Mouse (Mus musculus) C2C12 (cell line): ENCODE results near the gene Lsm14b. TPM values are rescaled to one million over a fixed set of nuclear protein-coding genes. Genes with fewer than 3 reads are reported as not detected.
A peak's percentile ranks its signal among the peaks of the same experiment; 100 is the strongest.

Source experiments
- H3K27me3 ChIP-seq: one replicate; pipeline ENCODE4 v1.6.1; 2011; ENCODE audit not compliant: control insufficient read depth, insufficient read depth, insufficient read length
- H3K36me3 ChIP-seq: one replicate; pipeline ENCODE4 v1.6.1; 2011; ENCODE audit not compliant: control insufficient read depth, insufficient read depth
- H3K4me3 ChIP-seq: one replicate; pipeline ENCODE4 v1.5.1; 2011; ENCODE audit warnings: mild to moderate bottlenecking, control low read depth; ENCODE audit not compliant: poor library complexity, insufficient read depth, severe bottlenecking
- H3K79me2 ChIP-seq: one replicate; pipeline ENCODE4 v1.6.1; 2011; ENCODE audit not compliant: control insufficient read depth, insufficient read depth
- H3K79me3 ChIP-seq: one replicate; pipeline ENCODE4 v1.6.1; 2011; ENCODE audit warnings: low read depth, control low read depth
- H3ac ChIP-seq: one replicate; pipeline ENCODE3; 2011; ENCODE audit warnings: low read depth; ENCODE audit not compliant: control insufficient read depth, insufficient read length
- CEBPB ChIP-seq: IDR thresholded peaks from one replicate; pipeline ENCODE4 v1.6.1; 2011; ENCODE audit warnings: low read depth, mild to moderate bottlenecking, control low read depth, moderate library complexity
- CTCF ChIP-seq: IDR thresholded peaks from one replicate; pipeline ENCODE4 v1.5.1; 2011; ENCODE audit not compliant: control insufficient read depth, insufficient read depth, insufficient read length
- FOSL1 ChIP-seq: IDR thresholded peaks from one replicate; pipeline ENCODE4 v1.8.0; 2011; ENCODE audit warnings: mild to moderate bottlenecking, low read length; ENCODE audit not compliant: poor library complexity, insufficient read depth, severe bottlenecking
- MAX ChIP-seq: IDR thresholded peaks from one replicate; pipeline ENCODE4 v1.6.1; 2011; ENCODE audit warnings: mild to moderate bottlenecking, control low read depth
- MYOD1 ChIP-seq: IDR thresholded peaks from one replicate; pipeline ENCODE4 v1.6.1; 2011; ENCODE audit warnings: low read depth; ENCODE audit not compliant: control insufficient read depth, insufficient read length
- MYOG ChIP-seq: IDR thresholded peaks from one replicate; pipeline ENCODE4 v1.6.1; 2011; ENCODE audit not compliant: control insufficient read depth, insufficient read length; ENCODE audit errors: extremely low read depth
- USF1 ChIP-seq: IDR thresholded peaks from one replicate; pipeline ENCODE4 v1.6.1; 2011; ENCODE audit warnings: low read depth, mild to moderate bottlenecking, control low read depth, moderate library complexity
- polyA plus RNA-seq: library from polyadenylated mRNA; unstranded; fragments of >200 nt; fragmentation: generic; extraction: Trizol; gene quantifications from one replicate; pipeline ENCODE4 v1.2.1, GENCODE M21; 2012; ENCODE audit warnings: missing spikeins

Gene Lsm14b
- polyA plus RNA-seq, 1 experiment = 35.2 TPM

DNA sequence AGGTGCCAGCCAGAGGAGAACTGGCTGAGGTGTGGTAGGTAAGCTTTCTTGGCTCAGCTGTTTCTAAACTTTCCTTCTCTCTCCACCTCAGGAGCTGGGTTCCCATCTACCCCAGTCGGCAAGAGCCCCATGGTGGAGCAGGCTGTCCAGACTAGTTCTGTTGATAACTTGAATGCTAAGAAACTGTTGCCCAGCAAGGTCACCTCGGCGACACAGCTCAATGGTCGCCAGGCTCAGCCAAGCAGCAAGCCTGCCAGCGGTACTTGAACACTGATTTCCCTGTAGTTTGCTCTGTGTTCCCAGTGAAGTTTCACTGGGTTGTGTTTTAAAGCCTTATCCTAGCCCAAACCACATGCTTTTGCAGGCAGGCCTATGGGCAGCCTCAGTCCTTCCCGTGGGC, 6.5 kb downstream of the Lsm14b start:
- H3K27me3 ChIP-seq = no peaks in the 10 kb centered on the region
- H3K36me3 ChIP-seq = peaks cover 81% of the 10 kb centered on the region
- H3K79me3 ChIP-seq = peaks cover 27% of the 10 kb centered on the region
- peaks cover 60% of the 10 kb centered on the region for H3K79me2 ChIP-seq
- H3ac ChIP-seq = no peak overlapping the region
- H3K4me3 ChIP-seq = no peak overlapping the region
- TF ChIP-seq MAX (no peak), MYOG (no peak), CTCF (no peak), CEBPB (no peak), USF1 (no peak), MYOD1 (no peak), FOSL1 (no peak)

DNA sequence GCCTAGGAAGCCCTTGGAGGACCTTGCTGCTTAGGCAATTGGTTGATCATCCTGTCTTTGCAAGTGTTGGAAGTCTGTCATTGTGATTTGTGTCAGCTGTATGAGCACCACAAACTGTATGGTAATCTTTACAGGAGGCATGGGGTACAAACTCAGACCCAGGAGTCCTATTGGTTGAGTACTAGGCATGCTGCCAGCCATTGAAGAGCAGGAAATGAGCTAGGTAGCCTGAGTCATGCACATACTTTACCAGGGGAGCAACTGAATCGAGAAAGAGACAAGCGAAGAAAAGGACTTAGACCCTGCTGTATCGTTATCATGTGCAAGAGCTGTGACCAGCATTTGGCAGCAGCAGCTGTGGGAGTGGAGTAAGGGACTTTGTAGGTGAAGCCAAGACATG, 8.1 kb downstream of the Lsm14b start:
- Histone ChIP-seq H3K36me3 (peaks cover 91% of the 10 kb centered on the region), H3K79me3 (peaks cover 13% of the 10 kb centered on the region), H3ac (no peak overlapping the region), H3K4me3 (no peak overlapping the region), H3K79me2 (peaks cover 55% of the 10 kb centered on the region), H3K27me3 (no peaks in the 10 kb centered on the region)
- TF ChIP-seq USF1 (no peak), MYOD1 (peak; percentile 10), MYOG (no peak)

- Histone ChIP-seq H3ac (no peak overlapping the region), H3K79me3 (peaks cover 15% of the 10 kb centered on the region), H3K27me3 (no peaks in the 10 kb centered on the region), H3K36me3 (peaks cover 91% of the 10 kb centered on the region), H3K79me2 (peaks cover 55% of the 10 kb centered on the region), H3K4me3 (no peak overlapping the region)
- TF ChIP-seq FOSL1 = no peak
- TF ChIP-seq MAX = peak; percentile 42
- TF ChIP-seq USF1 = peak; percentile 10
- TF ChIP-seq MYOD1 = no peak
- TF ChIP-seq MYOG = no peak
- TF ChIP-seq CTCF = no peak
- TF ChIP-seq CEBPB = no peak
Measured at GRCm38 (mm10) chr2:180033956-180034355, 9.2 kb downstream of the Lsm14b start.

DNA sequence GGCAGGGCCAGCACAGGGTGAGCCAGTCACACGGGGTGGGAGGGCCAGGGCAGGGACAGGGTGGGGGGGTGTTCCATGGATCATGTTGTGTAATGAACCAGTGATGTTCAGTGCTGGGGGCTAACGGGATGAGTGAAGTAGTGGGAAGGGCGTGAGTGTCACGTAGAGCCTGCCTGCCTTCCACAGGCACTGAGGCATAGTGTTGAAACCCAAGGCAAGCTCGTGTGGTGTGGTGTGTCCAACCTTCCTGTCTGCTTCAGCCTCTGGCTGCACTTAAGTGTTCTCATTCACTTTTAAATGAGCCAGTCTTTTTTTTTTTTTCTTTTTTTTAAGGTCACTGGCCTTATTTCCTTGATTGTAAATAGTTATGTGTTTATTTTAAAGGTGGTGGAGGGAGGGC, 10.0 kb downstream of the Lsm14b start:
- no peaks in the 10 kb centered on the region for H3K27me3 ChIP-seq

DNA sequence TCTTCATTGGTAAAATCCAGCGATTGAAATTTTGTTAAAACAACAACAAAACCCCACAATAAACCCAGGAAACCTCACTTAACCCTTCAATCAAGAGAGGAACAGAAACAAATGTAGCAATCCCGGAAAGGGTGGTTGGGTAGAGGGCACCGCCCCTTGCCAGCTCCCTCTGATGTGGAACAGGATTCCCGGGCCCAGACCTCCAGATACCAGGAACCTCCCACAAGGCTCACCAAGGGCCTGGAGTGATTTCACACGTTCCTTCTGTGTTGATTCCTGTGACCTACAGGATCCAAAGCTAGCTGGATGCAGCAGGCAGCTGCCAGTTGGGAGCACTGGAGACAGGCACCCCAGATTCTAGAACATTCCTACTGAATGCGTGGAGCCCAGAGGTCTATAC, 15.6 kb downstream of the Lsm14b start:
- peaks cover 45% of the 10 kb centered on the region for H3K79me3 ChIP-seq
- peaks cover 79% of the 10 kb centered on the region for H3K79me2 ChIP-seq
- peaks cover 49% of the 10 kb centered on the region for H3K36me3 ChIP-seq
- H3ac ChIP-seq = peak overlapping the region; percentile 43
- H3K27me3 ChIP-seq = no peaks in the 10 kb centered on the region
- TF ChIP-seq USF1 = no peak
- no peak for TF ChIP-seq MYOD1
- TF ChIP-seq MAX = no peak
- TF ChIP-seq CTCF = no peak
- no peak for TF ChIP-seq FOSL1
- TF ChIP-seq CEBPB = no peak
- TF ChIP-seq MYOG = no peak
- peak overlapping the region; percentile 94 for H3K4me3 ChIP-seq

More for the DNA sequence above, 10.0 kb downstream of the Lsm14b start:
- H3K4me3 ChIP-seq = no peak overlapping the region
- peaks cover 90% of the 10 kb centered on the region for H3K36me3 ChIP-seq
- no peak overlapping the region for H3ac ChIP-seq
- TF ChIP-seq USF1 (no peak), CTCF (no peak), FOSL1 (no peak), MYOD1 (no peak), MYOG (no peak), CEBPB (no peak), MAX (no peak)
- peaks cover 18% of the 10 kb centered on the region for H3K79me3 ChIP-seq
- H3K79me2 ChIP-seq = peaks cover 55% of the 10 kb centered on the region

- peak overlapping the region; percentile 72 for H3ac ChIP-seq
- peak overlapping the region; percentile 94 for H3K4me3 ChIP-seq
- TF ChIP-seq MAX = no peak
- peak; percentile 40 for TF ChIP-seq USF1
- H3K79me3 ChIP-seq = peaks cover 48% of the 10 kb centered on the region
- peaks cover 90% of the 10 kb centered on the region for H3K79me2 ChIP-seq
- H3K27me3 ChIP-seq = no peaks in the 10 kb centered on the region
- H3K36me3 ChIP-seq = peaks cover 36% of the 10 kb centered on the region
Measured at GRCm38 (mm10) chr2:180041577-180042255, 16.9 kb downstream of the Lsm14b start.
